Mouse (Mus musculus) myocyte (in vitro differentiated cells): ENCODE measurements around the gene Stox2.

ENCODE experiments used
- CEBPB ChIP-seq: IDR thresholded peaks from 2 replicates; pipeline ENCODE4 v1.6.1; 2011; ENCODE audit warnings: mild to moderate bottlenecking, moderate library complexity; ENCODE audit not compliant: poor library complexity, insufficient read depth, severe bottlenecking
- E2F4 ChIP-seq: IDR thresholded peaks from one replicate; pipeline ENCODE4 v1.6.1; 2011; ENCODE audit warnings: mild to moderate bottlenecking, control low read depth, moderate library complexity; ENCODE audit not compliant: insufficient read depth
- MAX ChIP-seq: IDR thresholded peaks from one replicate; pipeline ENCODE4 v1.6.1; 2011; ENCODE audit warnings: low read depth, mild to moderate bottlenecking, control low read depth
- MYOD1 ChIP-seq, 3 experiments: IDR thresholded peaks; one replicate each; pipeline ENCODE4 v1.6.1; 2011; ENCODE audit warnings: control low read depth in 2 of 3, low read depth in 2 of 3, mild to moderate bottlenecking in 2 of 3, moderate library complexity in 1 of 3; ENCODE audit not compliant: insufficient read length in 2 of 3, control insufficient read depth in 1 of 3
- MYOG ChIP-seq, 3 experiments: IDR thresholded peaks; one replicate each; pipeline ENCODE4 v1.6.1; 2011; ENCODE audit warnings: control low read depth in 2 of 3, low read depth in 2 of 3, mild to moderate bottlenecking in 2 of 3; ENCODE audit not compliant: insufficient read length in 2 of 3, control insufficient read depth in 1 of 3, insufficient read depth in 1 of 3
- POLR2A ChIP-seq: IDR thresholded peaks from one replicate; pipeline ENCODE4 v1.6.1; 2011; ENCODE audit warnings: low read depth, mild to moderate bottlenecking, control low read depth, moderate library complexity; ENCODE audit not compliant: insufficient read length
- POLR2AphosphoS2 ChIP-seq: IDR thresholded peaks from one replicate; pipeline ENCODE4 v1.6.1; 2011; ENCODE audit warnings: low read depth, control low read depth; ENCODE audit not compliant: insufficient read length
- REST ChIP-seq: IDR thresholded peaks from one replicate; pipeline ENCODE4 v1.6.1; 2011; ENCODE audit warnings: mild to moderate bottlenecking, control low read depth, moderate library complexity; ENCODE audit not compliant: insufficient read depth, insufficient read length
- SRF ChIP-seq: IDR thresholded peaks from one replicate; pipeline ENCODE4 v1.6.1; 2011; ENCODE audit warnings: low read depth; ENCODE audit not compliant: control insufficient read depth, insufficient read length
- TCF12 ChIP-seq: IDR thresholded peaks from one replicate; pipeline ENCODE4 v1.6.1; 2011; ENCODE audit warnings: mild to moderate bottlenecking, control low read depth; ENCODE audit not compliant: poor library complexity, insufficient read depth, severe bottlenecking
- TCF3 ChIP-seq: IDR thresholded peaks from one replicate; pipeline ENCODE4 v1.6.1; 2011; ENCODE audit warnings: low read depth, control low read depth; ENCODE audit not compliant: insufficient read length
- USF1 ChIP-seq: IDR thresholded peaks from one replicate; pipeline ENCODE4 v1.6.1; 2011; ENCODE audit warnings: low read depth, mild to moderate bottlenecking, control low read depth, moderate library complexity

DNA sequence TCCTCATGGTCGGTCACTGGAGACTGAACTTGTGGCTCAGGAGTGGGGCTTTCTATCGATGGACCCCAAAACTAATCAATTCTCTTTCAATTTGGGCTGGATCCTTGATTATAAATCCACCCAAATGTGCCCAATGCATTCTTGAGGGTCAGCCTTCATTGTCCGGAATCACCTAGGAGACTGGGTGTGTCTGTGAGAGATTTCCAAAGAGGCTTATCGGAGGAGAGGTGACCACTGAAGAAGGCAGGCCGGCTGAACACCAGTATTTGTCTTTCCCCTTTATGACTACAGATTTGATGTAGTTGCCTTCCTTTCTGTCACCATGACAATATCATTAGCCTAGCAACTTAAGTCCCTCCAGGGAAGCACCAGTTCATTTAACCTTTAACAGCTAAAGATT is 225.8 kb downstream of the Stox2 start:
- TF ChIP-seq CEBPB (no peak), POLR2A (no peak), MAX (no peak), TCF12 (no peak), MYOD1 (IDR thresholded peaks at IDR 0.05; ENCODE audit: control insufficient read depth in 1 of 3, insufficient read length in 2 of 3, low read depth in 2 of 3) (no peak), E2F4 (no peak), USF1 (no peak), TCF3 (no peak), MYOG (IDR thresholded peaks at IDR 0.05; ENCODE audit: control insufficient read depth in 1 of 3, insufficient read depth in 1 of 3, insufficient read length in 2 of 3, low read depth in 2 of 3) (no peak), POLR2AphosphoS2 (no peak), REST (no peak), SRF (no peak)
